Mouse (Mus musculus) megakaryocyte, embryonic 14.5 days (primary cell): ENCODE results near the gene Pyurf. TPM values are rescaled to one million over a fixed set of nuclear protein-coding genes. Genes with fewer than 3 reads are reported as not detected.

Experiments used
- H3K27me3 ChIP-seq: replicated peaks from 2 replicates; pipeline ENCODE3; 2012; ENCODE audit warnings: inconsistent platforms
- H3K36me3 ChIP-seq: replicated peaks from 2 replicates; pipeline ENCODE3; 2012; ENCODE audit warnings: low read length, inconsistent platforms, mixed read lengths
- H3K4me1 ChIP-seq: 2 replicates; pipeline ENCODE4 v1.6.1; 2012; ENCODE audit warnings: inconsistent platforms
- H3K4me3 ChIP-seq: replicated peaks from 2 replicates; pipeline ENCODE3; 2012; ENCODE audit warnings: moderate library complexity, mild to moderate bottlenecking, inconsistent platforms
- H3K9me3 ChIP-seq: 2 replicates; pipeline ENCODE4 v1.6.1; 2012; ENCODE audit warnings: inconsistent platforms
- FLI1 ChIP-seq: IDR thresholded peaks from 2 replicates; pipeline ENCODE4 v1.6.1; 2012; ENCODE audit warnings: low read length, inconsistent platforms, mixed read lengths
- GATA1 ChIP-seq: IDR thresholded peaks from 3 replicates; pipeline ENCODE4 v1.6.1; 2012; ENCODE audit warnings: mixed read lengths, low read length, inconsistent platforms, borderline replicate concordance
- polyA plus RNA-seq: library from polyadenylated mRNA; stranded (reverse); fragments of >175 nt; gene quantifications from 2 replicates; pipeline ENCODE4 v1.2.3, GENCODE M21; 2012; ENCODE audit warnings: low replicate concordance; ENCODE audit not compliant: insufficient read depth

Gene Pyurf
- polyA plus RNA-seq, 1 experiment, result 10.5 TPM

- Histone ChIP-seq H3K36me3 (peaks cover 13% of the 10 kb centered on the region), H3K27me3 (no peaks in the 10 kb centered on the region), H3K4me3 (no peak overlapping the region), H3K9me3 (no peaks in the 10 kb centered on the region), H3K4me1 (peaks cover 6% of the 10 kb centered on the region)
- TF ChIP-seq GATA1 (no peak), FLI1 (no peak)
Measured at GRCm38 (mm10) chr6:57661295-57661694, 30.6 kb downstream of the Pyurf start.

- no peak overlapping the region for H3K4me3 ChIP-seq
- no peaks in the 10 kb centered on the region for H3K9me3 ChIP-seq
- no peak for TF ChIP-seq FLI1
- TF ChIP-seq GATA1, result no peak
- no peaks in the 10 kb centered on the region; the same call in 1 of the 2 replicates for H3K4me1 ChIP-seq
- no peaks in the 10 kb centered on the region for H3K27me3 ChIP-seq
- H3K36me3 ChIP-seq, result peaks cover 12% of the 10 kb centered on the region
Measured at GRCm38 (mm10) chr6:57647256-57647655, 44.6 kb downstream of the Pyurf start.

- H3K4me3 ChIP-seq, result no peak overlapping the region
- TF ChIP-seq GATA1, result no peak
- no peak for TF ChIP-seq FLI1
- H3K9me3 ChIP-seq, result no peaks in the 10 kb centered on the region
- H3K36me3 ChIP-seq, result peaks cover 14% of the 10 kb centered on the region
- no peaks in the 10 kb centered on the region for H3K27me3 ChIP-seq
- H3K4me1 ChIP-seq, result peaks cover 4% of the 10 kb centered on the region
Measured at GRCm38 (mm10) chr6:57641789-57642188, 50.1 kb downstream of the Pyurf start.

- H3K9me3 ChIP-seq, result no peaks in the 10 kb centered on the region
- H3K27me3 ChIP-seq, result no peaks in the 10 kb centered on the region
- TF ChIP-seq GATA1 (no peak), FLI1 (no peak)
- no peak overlapping the region for H3K4me3 ChIP-seq
- H3K4me1 ChIP-seq, result peaks cover 4% of the 10 kb centered on the region
- H3K36me3 ChIP-seq, result peaks cover 14% of the 10 kb centered on the region
Measured at GRCm38 (mm10) chr6:57639531-57639930, 52.3 kb downstream of the Pyurf start.

Other genes starting within 250 kb of the Pyurf start
- gene Ppm1k, start 156.6 kb downstream of the Pyurf start, polyA plus RNA-seq, result 0.08 TPM in 1 of 2 replicates, not detected in the other
- gene Herc6, start 111.1 kb downstream of the Pyurf start, polyA plus RNA-seq, result 3.4 and 3.9 TPM in 2 replicates
- 6.7 and 7.6 TPM in 2 replicates for gene Lancl2, start 10.5 kb upstream of the Pyurf start, polyA plus RNA-seq
- gene Vopp1, start 133.1 kb upstream of the Pyurf start, polyA plus RNA-seq, result 6.6 and 7.6 TPM in 2 replicates
- not detected in 2 replicates for gene Vmn1r21, start 158.3 kb upstream of the Pyurf start, polyA plus RNA-seq
- gene Vmn1r22, start 215.9 kb upstream of the Pyurf start, polyA plus RNA-seq, result not detected in 2 replicates
- not detected in 2 replicates for gene Vmn1r23, start 234.8 kb upstream of the Pyurf start, polyA plus RNA-seq